Mouse (Mus musculus) limb, embryonic 13.5 days (tissue): ENCODE measurements at regions not wholly inside any gene's neighbourhood (a gene's known extent, or its start where the extent isn't known, plus 50 kb on each side); places are given as distances from the start of the nearest gene placed in this dataset.
"Not testable (repeated sequence)": the region's sequence is repeated elsewhere in the genome, so short reads cannot be mapped to it uniquely, and the experiment has no call there.

Source experiments
- ATAC-seq: fragments of 200-750 bp; cut with Nextera tagmentation; 2 replicates; pipeline ENCODE4 v1.8.0; 2017; ENCODE audit warnings: low read depth, moderate number of reproducible peaks, moderate TSS enrichment; ENCODE audit not compliant: low FRiP score
- H3K27ac ChIP-seq: fragments of 300-500 bp; sonication (generic); 2 replicates; pipeline ENCODE4 v1.5.1; 2015; ENCODE audit warnings: inconsistent platforms, mild to moderate bottlenecking, moderate library complexity
- H3K27me3 ChIP-seq: fragments of 300-500 bp; sonication (generic); 2 replicates; pipeline ENCODE4 v1.6.1; 2015; ENCODE audit warnings: mild to moderate bottlenecking, inconsistent platforms
- H3K36me3 ChIP-seq: fragments of 300-500 bp; sonication (generic); 2 replicates; pipeline ENCODE4 v1.6.1; 2015; ENCODE audit warnings: inconsistent platforms, mild to moderate bottlenecking, moderate library complexity
- H3K4me1 ChIP-seq: fragments of 300-500 bp; sonication (generic); 2 replicates; pipeline ENCODE4 v1.6.1; 2015; ENCODE audit warnings: inconsistent platforms
- H3K4me2 ChIP-seq: fragments of 300-500 bp; sonication (generic); replicated peaks from 2 replicates; pipeline ENCODE4 v1.6.1; 2015; ENCODE audit warnings: inconsistent platforms, mild to moderate bottlenecking, moderate library complexity
- H3K4me3 ChIP-seq: fragments of 300-500 bp; sonication (generic); 2 replicates; pipeline ENCODE4 v1.5.1; 2015; ENCODE audit warnings: moderate library complexity, mild to moderate bottlenecking, inconsistent platforms
- H3K9ac ChIP-seq: fragments of 300-500 bp; sonication (generic); 2 replicates; pipeline ENCODE4 v1.6.1; 2015; ENCODE audit warnings: mild to moderate bottlenecking, inconsistent platforms
- H3K9me3 ChIP-seq: fragments of 300-500 bp; sonication (generic); 2 replicates; pipeline ENCODE4 v1.6.1; 2016; ENCODE audit warnings: inconsistent platforms
- WGBS: fragments of 180-500 bp; shearing (Covaris S2); methylation state at CpG from one replicate; pipeline ENCODE4 v1.1.7; 2015; 5-methylcytosine and 5-hydroxymethylcytosine counted together

DNA sequence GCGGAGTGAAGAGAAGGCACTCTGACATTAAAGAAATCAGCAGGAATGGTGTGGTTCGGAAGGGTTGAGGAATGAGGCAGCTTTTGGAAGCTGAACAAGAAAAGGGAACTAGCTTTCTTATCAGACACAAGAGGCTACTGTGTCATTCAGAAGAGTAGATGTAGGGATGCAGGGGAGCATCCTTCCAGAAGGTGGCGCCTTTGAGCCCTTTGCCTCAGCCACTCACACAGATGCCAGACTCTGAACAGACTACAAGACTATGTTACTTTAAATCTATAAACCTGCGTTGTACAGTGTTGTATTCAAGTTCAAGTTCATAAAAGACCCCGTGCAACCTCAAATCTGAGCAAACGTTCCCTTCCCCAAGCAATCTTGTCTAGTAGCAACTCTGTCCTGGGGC lies 128.9 kb downstream of the Kap start:
- not testable (repeated sequence) for H3K27ac ChIP-seq, H3K9ac ChIP-seq, H3K36me3 ChIP-seq, H3K4me1 ChIP-seq, H3K4me3 ChIP-seq, H3K9me3 ChIP-seq, ATAC-seq, H3K4me2 ChIP-seq, H3K27me3 ChIP-seq
- WGBS = 66% methylated on average over 6 of the region's 6 CpGs

DNA sequence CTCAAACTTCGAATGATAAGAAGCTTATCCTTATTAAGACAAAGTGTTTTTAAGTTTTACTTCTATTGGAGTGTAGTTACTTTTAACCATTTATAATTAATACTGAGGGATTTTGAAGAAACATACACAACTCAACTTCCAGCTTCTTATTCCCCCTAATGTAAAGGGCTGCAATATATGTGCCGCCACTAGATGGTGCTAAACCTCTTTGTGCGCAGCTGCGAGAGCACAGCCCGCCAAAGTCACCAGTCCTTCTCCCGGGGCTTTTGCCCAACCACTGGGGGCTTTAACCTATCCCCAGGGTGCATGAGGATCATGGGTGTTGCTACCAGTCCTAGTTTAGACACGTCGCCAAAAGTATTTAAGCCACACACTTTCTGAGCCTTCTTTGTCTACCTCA lies 146.8 kb downstream of the Kap start:
- peak overlapping the region; percentile 37 for H3K4me2 ChIP-seq
- WGBS = 2% methylated on average over 8 of the region's 8 CpGs
- H3K4me3 ChIP-seq, H3K27ac ChIP-seq, H3K4me1 ChIP-seq, ATAC-seq, H3K9ac ChIP-seq, H3K27me3 ChIP-seq, H3K9me3 ChIP-seq, H3K36me3 ChIP-seq: not testable (repeated sequence)

DNA sequence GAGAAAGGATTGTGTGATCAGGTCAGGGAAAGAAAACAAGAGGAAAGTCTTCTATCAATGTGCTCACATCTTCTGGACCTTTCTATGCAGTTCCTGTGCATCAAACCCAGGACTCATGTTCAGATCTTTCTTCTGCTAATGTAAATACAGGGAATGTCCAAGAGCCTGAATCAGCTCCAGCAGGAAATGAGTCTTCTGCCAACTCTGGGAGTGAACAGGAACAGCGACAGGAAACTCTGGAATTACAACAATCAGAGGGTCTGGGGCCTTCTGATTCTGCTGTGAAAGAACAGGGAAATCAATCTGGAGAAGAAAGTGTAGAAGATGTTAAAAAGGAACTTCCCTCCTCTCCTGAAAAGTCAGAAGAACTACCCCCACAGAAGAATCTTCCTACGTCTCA lies 151.9 kb downstream of the Kap start:
- ATAC-seq = no peak
- 55% methylated on average over 2 of the region's 2 CpGs for WGBS
- Histone ChIP-seq H3K9me3 (no peaks in the 10 kb centered on the region), H3K4me3 (no peak overlapping the region), H3K36me3 (no peaks in the 10 kb centered on the region), H3K27ac (no peak overlapping the region), H3K9ac (no peak overlapping the region), H3K27me3 (no peaks in the 10 kb centered on the region), H3K4me2 (no peak overlapping the region), H3K4me1 (no peaks in the 10 kb centered on the region)
